Mouse (Mus musculus): ENCODE results near the gene Cycs. TPM values are rescaled to one million over a fixed set of nuclear protein-coding genes. Genes with fewer than 3 reads are reported as not detected.

Cycs gene
- polyA plus RNA-seq, 1 experiment: not detected

- WGBS: 77% methylated on average over 5 of the region's 5 CpGs
- H3K27ac ChIP-seq (ENCODE audit: insufficient read depth, low read depth, low read length): no peak overlapping the region
- no peak overlapping the region for H3K4me3 ChIP-seq (ENCODE audit: insufficient read depth, low read depth, low read length)
- H3K4me1 ChIP-seq (ENCODE audit: control insufficient read depth, insufficient read depth, low read length): no peaks in the 10 kb centered on the region; the same call in 1 of the 2 replicates
- TF ChIP-seq CTCF (IDR thresholded peaks at IDR 0.05; ENCODE audit: insufficient read depth, low read depth, low read length) (no peak), POLR2A (IDR thresholded peaks at IDR 0.05; ENCODE audit: insufficient read depth, low read depth, low read length) (no peak)
These were observed 13.3 kb downstream of the Cycs start for GRCm38 (mm10) chr6:50552881-50553518.

- no peaks in the 10 kb centered on the region; the same call in 1 of the 2 replicates for H3K4me1 ChIP-seq (ENCODE audit: control insufficient read depth, insufficient read depth, low read length)
- 80% methylated on average over 7 of the region's 7 CpGs for WGBS
- H3K4me3 ChIP-seq (ENCODE audit: insufficient read depth, low read depth, low read length): no peak overlapping the region
- TF ChIP-seq POLR2A (IDR thresholded peaks at IDR 0.05; ENCODE audit: insufficient read depth, low read depth, low read length): no peak
- no peak for TF ChIP-seq CTCF (IDR thresholded peaks at IDR 0.05; ENCODE audit: insufficient read depth, low read depth, low read length)
- H3K27ac ChIP-seq (ENCODE audit: insufficient read depth, low read depth, low read length): 0 out of 2 replicates have a peak overlapping the region, but pooled peaks have one; percentile 22
These were observed 16.5 kb downstream of the Cycs start for GRCm38 (mm10) chr6:50549791-50550190.

- H3K27ac ChIP-seq (ENCODE audit: insufficient read depth, low read depth, low read length): 0 out of 2 replicates have a peak overlapping the region, but pooled peaks have one; percentile 34
- H3K4me3 ChIP-seq (ENCODE audit: insufficient read depth, low read depth, low read length): no peak overlapping the region
- no peak for TF ChIP-seq CTCF (IDR thresholded peaks at IDR 0.05; ENCODE audit: insufficient read depth, low read depth, low read length)
- no peak for TF ChIP-seq POLR2A (IDR thresholded peaks at IDR 0.05; ENCODE audit: insufficient read depth, low read depth, low read length)
- 29% methylated on average over 5 of the region's 5 CpGs for WGBS
- H3K4me1 ChIP-seq (ENCODE audit: control insufficient read depth, insufficient read depth, low read length): no peaks in the 10 kb centered on the region; the same call in 1 of the 2 replicates
These were observed 17.3 kb downstream of the Cycs start for GRCm38 (mm10) chr6:50549051-50549450.

- no peaks in the 10 kb centered on the region; the same call in 1 of the 2 replicates for H3K4me1 ChIP-seq (ENCODE audit: control insufficient read depth, insufficient read depth, low read length)
- no peak overlapping the region for H3K4me3 ChIP-seq (ENCODE audit: insufficient read depth, low read depth, low read length)
- 23% methylated on average over 10 of the region's 10 CpGs for WGBS
- H3K27ac ChIP-seq (ENCODE audit: insufficient read depth, low read depth, low read length): no peak overlapping the region
- TF ChIP-seq CTCF (IDR thresholded peaks at IDR 0.05; ENCODE audit: insufficient read depth, low read depth, low read length) (no peak), POLR2A (IDR thresholded peaks at IDR 0.05; ENCODE audit: insufficient read depth, low read depth, low read length) (no peak)
These were observed 20.8 kb downstream of the Cycs start for GRCm38 (mm10) chr6:50545412-50546043.

- TF ChIP-seq CTCF (IDR thresholded peaks at IDR 0.05; ENCODE audit: insufficient read depth, low read depth, low read length): no peak
- no peak for TF ChIP-seq POLR2A (IDR thresholded peaks at IDR 0.05; ENCODE audit: insufficient read depth, low read depth, low read length)
- Histone ChIP-seq H3K4me1 (ENCODE audit: control insufficient read depth, insufficient read depth, low read length) (no peaks in the 10 kb centered on the region), H3K27ac (ENCODE audit: insufficient read depth, low read depth, low read length) (no peak overlapping the region), H3K4me3 (ENCODE audit: insufficient read depth, low read depth, low read length) (no peak overlapping the region)
- 100% methylated on average over 1 of the region's 1 CpGs for WGBS
These were observed 23.8 kb downstream of the Cycs start for GRCm38 (mm10) chr6:50542535-50542934.

GRCm38 (mm10) chr6:50539641-50540040 lies 26.7 kb downstream of the Cycs start:
- H3K4me1 ChIP-seq (ENCODE audit: control insufficient read depth, insufficient read depth, low read length): 0 out of 2 replicates have a peak, but pooled peaks cover 2% of the 10 kb centered on the region
- 71% methylated on average over 1 of the region's 1 CpGs for WGBS
- TF ChIP-seq CTCF (IDR thresholded peaks at IDR 0.05; ENCODE audit: insufficient read depth, low read depth, low read length): no peak
- no peak for TF ChIP-seq POLR2A (IDR thresholded peaks at IDR 0.05; ENCODE audit: insufficient read depth, low read depth, low read length)
- H3K4me3 ChIP-seq (ENCODE audit: insufficient read depth, low read depth, low read length): no peak overlapping the region
- no peak overlapping the region for H3K27ac ChIP-seq (ENCODE audit: insufficient read depth, low read depth, low read length)

- Histone ChIP-seq H3K4me1 (ENCODE audit: control insufficient read depth, insufficient read depth, low read length) (0 out of 2 replicates have a peak, but pooled peaks cover 2% of the 10 kb centered on the region), H3K4me3 (ENCODE audit: insufficient read depth, low read depth, low read length) (no peak overlapping the region), H3K27ac (ENCODE audit: insufficient read depth, low read depth, low read length) (no peak overlapping the region)
- no peak for TF ChIP-seq POLR2A (IDR thresholded peaks at IDR 0.05; ENCODE audit: insufficient read depth, low read depth, low read length)
- TF ChIP-seq CTCF (IDR thresholded peaks at IDR 0.05; ENCODE audit: insufficient read depth, low read depth, low read length): peak; percentile 54
- WGBS: 2% methylated on average over 7 of the region's 7 CpGs
These were observed 29.9 kb downstream of the Cycs start for GRCm38 (mm10) chr6:50536461-50536892.

GRCm38 (mm10) chr6:50535346-50535745 lies 31.0 kb downstream of the Cycs start:
- no peak overlapping the region for H3K4me3 ChIP-seq (ENCODE audit: insufficient read depth, low read depth, low read length)
- H3K27ac ChIP-seq (ENCODE audit: insufficient read depth, low read depth, low read length): no peak overlapping the region
- 94% methylated on average over 3 of the region's 3 CpGs for WGBS
- no peak for TF ChIP-seq CTCF (IDR thresholded peaks at IDR 0.05; ENCODE audit: insufficient read depth, low read depth, low read length)
- no peak for TF ChIP-seq POLR2A (IDR thresholded peaks at IDR 0.05; ENCODE audit: insufficient read depth, low read depth, low read length)
- 0 out of 2 replicates have a peak, but pooled peaks cover 2% of the 10 kb centered on the region for H3K4me1 ChIP-seq (ENCODE audit: control insufficient read depth, insufficient read depth, low read length)

- no peak overlapping the region for H3K4me3 ChIP-seq (ENCODE audit: insufficient read depth, low read depth, low read length)
- WGBS: 77% methylated on average over 8 of the region's 8 CpGs
- H3K27ac ChIP-seq (ENCODE audit: insufficient read depth, low read depth, low read length): no peak overlapping the region
- peaks cover 11% of the 10 kb centered on the region for H3K4me1 ChIP-seq (ENCODE audit: control insufficient read depth, insufficient read depth, low read length)
- TF ChIP-seq POLR2A (IDR thresholded peaks at IDR 0.05; ENCODE audit: insufficient read depth, low read depth, low read length) (no peak), CTCF (IDR thresholded peaks at IDR 0.05; ENCODE audit: insufficient read depth, low read depth, low read length) (no peak)
These were observed 34.4 kb downstream of the Cycs start for GRCm38 (mm10) chr6:50531920-50532319.
